Mouse (Mus musculus) midbrain, embryonic 15.5 days (tissue): ENCODE measurements around the gene Tmem100. TPM values are rescaled to one million over a fixed set of nuclear protein-coding genes. Genes with fewer than 3 reads are reported as not detected.

Source experiments
- ATAC-seq: fragments of 200-750 bp; cut with Nextera tagmentation; replicated peaks from 2 replicates; pipeline ENCODE4 v1.8.0; 2017; ENCODE audit warnings: moderate TSS enrichment
- H3K27ac ChIP-seq: fragments of 300-500 bp; sonication (generic); 2 replicates; pipeline ENCODE4 v1.5.1; 2015; ENCODE audit warnings: mild to moderate bottlenecking, inconsistent platforms
- H3K27me3 ChIP-seq: fragments of 300-500 bp; sonication (generic); replicated peaks from 2 replicates; pipeline ENCODE4 v1.6.1; 2015; ENCODE audit warnings: inconsistent platforms
- H3K36me3 ChIP-seq: fragments of 300-500 bp; sonication (generic); replicated peaks from 2 replicates; pipeline ENCODE4 v1.6.1; 2015; ENCODE audit warnings: inconsistent platforms
- H3K4me1 ChIP-seq: fragments of 300-500 bp; sonication (generic); 2 replicates; pipeline ENCODE4 v1.6.1; 2015; ENCODE audit warnings: inconsistent platforms
- H3K4me2 ChIP-seq: fragments of 300-500 bp; sonication (generic); 2 replicates; pipeline ENCODE4 v1.6.1; 2015; ENCODE audit warnings: inconsistent platforms, mild to moderate bottlenecking, moderate library complexity
- H3K4me3 ChIP-seq: fragments of 300-500 bp; sonication (generic); 2 replicates; pipeline ENCODE4 v1.5.1; 2015; ENCODE audit warnings: mild to moderate bottlenecking, inconsistent platforms
- H3K9ac ChIP-seq: fragments of 300-500 bp; sonication (generic); 2 replicates; pipeline ENCODE4 v1.6.1; 2015; ENCODE audit warnings: mild to moderate bottlenecking, inconsistent platforms
- H3K9me3 ChIP-seq: fragments of 300-500 bp; sonication (generic); 2 replicates; pipeline ENCODE4 v1.6.1; 2016; ENCODE audit warnings: inconsistent platforms
- WGBS: fragments of 180-500 bp; shearing (Covaris S2); methylation state at CpG from one replicate; pipeline ENCODE4 v1.1.7; 2015; ENCODE audit warnings: mixed read lengths; 5-methylcytosine and 5-hydroxymethylcytosine counted together
- polyA plus RNA-seq: library from polyadenylated mRNA; unstranded; fragments of >200 nt; fragmentation: Nextera tagmentation; extraction: Ambion mirVana; gene quantifications from 2 replicates; pipeline ENCODE4 v1.2.1, GENCODE M21; 2015

Gene Tmem100
- polyA plus RNA-seq = 7.8 and 8.8 TPM in 2 replicates

DNA sequence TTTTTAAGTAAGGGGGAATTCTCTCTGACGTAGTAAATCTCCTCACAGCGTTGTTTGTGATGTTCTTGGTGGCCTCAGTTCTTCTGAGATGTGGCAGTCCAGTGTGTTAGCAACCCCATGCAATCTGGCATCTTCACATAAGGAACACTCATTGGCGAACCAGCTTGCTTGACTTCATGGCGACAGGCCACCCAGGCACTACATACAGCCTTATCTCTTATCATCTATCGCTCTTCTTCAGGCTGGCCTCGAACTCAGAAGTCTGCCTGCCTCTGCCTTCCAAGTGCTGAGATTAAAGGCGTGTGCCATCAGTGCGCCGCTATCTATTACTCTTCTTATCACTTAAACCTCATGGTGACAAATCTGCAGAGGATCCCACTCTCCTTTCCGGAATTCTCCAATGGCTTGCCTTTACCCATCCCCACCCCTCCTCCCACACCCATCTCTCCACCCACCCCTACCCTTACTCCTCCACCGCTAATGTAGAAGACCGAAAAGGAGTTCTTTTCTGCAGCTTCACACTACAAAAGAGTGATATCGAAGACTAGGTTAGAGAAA, at the start of gene Tmem100:
Tmem100 (plus strand) TSS at position 508 of the 558 bp plus-strand sequence.
- Histone ChIP-seq H3K9ac (no peak within 1 kb of the TSS), H3K4me2 (peak within 1 kb of the TSS; percentile 48), H3K27me3 (peaks cover 21% of the 10 kb centered on the region), H3K4me3 (peak within 1 kb of the TSS; percentile 29), H3K9me3 (no peaks in the 10 kb centered on the region), H3K36me3 (no peaks in the 10 kb centered on the region), H3K27ac (no peak within 1 kb of the TSS; the same call in 1 of the 2 replicates), H3K4me1 (peaks cover 19% of the 10 kb centered on the region)
- ATAC-seq = no peak
- WGBS = 59% methylated on average over 13 of the region's 13 CpGs

- Histone ChIP-seq H3K9me3 (no peaks in the 10 kb centered on the region), H3K9ac (no peak overlapping the region), H3K36me3 (no peaks in the 10 kb centered on the region), H3K27ac (no peak overlapping the region), H3K27me3 (no peaks in the 10 kb centered on the region), H3K4me1 (peaks cover 11% of the 10 kb centered on the region), H3K4me3 (no peak overlapping the region), H3K4me2 (no peak overlapping the region)
- ATAC-seq = no peak
- 83% methylated on average over 2 of the region's 2 CpGs for WGBS
Measured at GRCm38 (mm10) chr11:89982918-89983317, 47.2 kb upstream of the Tmem100 start.

DNA sequence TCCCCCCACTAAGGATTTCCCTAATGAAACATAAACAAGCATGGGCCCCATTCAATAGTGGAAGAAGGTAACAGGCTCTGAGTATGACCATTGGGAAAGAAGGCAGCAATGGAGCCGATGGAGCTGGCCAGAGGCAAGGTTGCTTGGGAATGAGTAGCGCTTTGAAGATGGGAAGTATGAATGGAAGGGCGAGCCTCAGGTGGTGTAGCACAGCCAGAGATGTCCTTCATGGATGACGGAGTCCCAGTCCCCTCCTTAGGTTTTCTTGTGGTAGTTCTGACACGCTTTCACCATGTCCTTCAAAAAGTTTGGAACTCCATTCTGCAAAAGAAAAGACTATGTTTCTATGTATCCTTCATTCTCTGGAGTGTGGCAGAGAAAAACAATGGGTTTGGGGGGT, 45.7 kb upstream of the Tmem100 start:
- H3K36me3 ChIP-seq = no peaks in the 10 kb centered on the region
- WGBS = 92% methylated on average over 5 of the region's 5 CpGs

DNA sequence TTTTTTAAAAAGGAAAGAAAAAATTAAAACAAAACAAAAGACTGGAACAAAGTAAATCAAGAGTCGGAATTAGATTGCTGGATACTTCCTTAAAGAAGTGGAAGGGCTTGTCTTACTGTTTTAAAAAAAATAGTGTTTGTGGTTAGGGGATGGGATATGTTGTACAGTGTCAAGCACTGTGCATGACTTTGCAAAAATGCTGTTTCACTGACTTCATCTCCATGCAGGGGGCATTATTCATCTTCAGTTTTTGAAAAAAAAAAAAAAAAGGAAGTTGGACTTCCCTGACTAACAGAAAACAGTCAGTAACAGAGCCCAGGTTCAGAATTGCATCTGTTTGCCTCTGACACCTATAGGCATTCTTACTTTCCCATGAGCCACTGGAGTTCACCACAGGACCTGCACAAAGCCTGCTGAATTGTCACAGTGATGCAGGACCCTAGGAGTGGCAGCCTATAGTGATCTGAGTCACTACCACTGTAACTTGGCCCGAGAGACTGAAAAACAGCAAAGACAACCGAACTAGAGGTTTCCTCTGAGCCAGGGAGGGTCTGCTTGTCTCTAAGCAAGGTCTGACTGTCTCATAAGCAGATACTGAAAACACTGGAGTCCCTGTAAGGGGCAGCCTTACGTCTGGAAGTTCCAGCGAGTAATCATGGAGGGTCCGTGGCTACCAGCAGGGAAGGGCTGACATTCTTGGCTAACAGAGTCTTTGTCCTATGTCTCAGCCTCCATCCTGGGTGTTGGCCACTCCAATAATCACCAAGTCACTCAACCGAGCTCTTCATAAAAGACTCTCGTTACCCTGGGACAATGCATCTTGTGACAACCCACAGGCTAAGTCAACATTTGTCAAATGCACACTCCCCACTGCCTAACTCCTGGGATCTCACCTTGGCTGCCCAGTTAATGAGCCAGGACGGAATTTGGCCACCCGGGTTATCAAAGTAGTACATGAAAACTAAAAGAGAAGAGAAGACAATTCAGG, 44.7 kb upstream of the Tmem100 start:
- WGBS = 32% methylated on average over 10 of the region's 10 CpGs
- no peaks in the 10 kb centered on the region for H3K27me3 ChIP-seq
- no peaks in the 10 kb centered on the region for H3K36me3 ChIP-seq
- no peak overlapping the region for H3K4me3 ChIP-seq
- H3K27ac ChIP-seq = no peak overlapping the region
- H3K4me2 ChIP-seq = no peak overlapping the region
- H3K9ac ChIP-seq = no peak overlapping the region
- H3K9me3 ChIP-seq = no peaks in the 10 kb centered on the region
- no peak for ATAC-seq
- no peaks in the 10 kb centered on the region for H3K4me1 ChIP-seq

More for the DNA sequence above, 45.7 kb upstream of the Tmem100 start:
- ATAC-seq = no peak
- Histone ChIP-seq H3K9ac (no peak overlapping the region), H3K4me3 (no peak overlapping the region), H3K9me3 (no peaks in the 10 kb centered on the region), H3K27me3 (no peaks in the 10 kb centered on the region), H3K27ac (no peak overlapping the region), H3K4me1 (no peaks in the 10 kb centered on the region), H3K4me2 (no peak overlapping the region)

DNA sequence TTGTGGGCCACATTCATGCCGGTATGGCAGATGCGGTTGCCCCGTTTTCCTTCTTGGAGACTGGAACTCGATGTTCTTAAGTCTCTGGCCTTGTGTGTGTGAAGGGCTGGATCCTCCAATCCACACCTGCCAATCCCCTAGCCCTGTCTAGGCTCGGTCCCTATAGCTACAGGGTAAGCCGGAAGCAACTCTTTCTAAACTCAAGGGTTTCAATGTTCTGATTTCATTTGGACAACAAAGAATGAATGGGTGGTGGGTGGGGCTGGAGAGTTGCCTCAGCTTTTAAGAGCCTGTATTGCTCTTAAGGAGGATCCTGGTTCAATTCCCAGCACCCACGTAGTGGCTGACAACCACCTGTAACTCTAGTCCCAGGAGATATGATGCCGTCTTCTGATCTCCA, 43.6 kb upstream of the Tmem100 start:
- Histone ChIP-seq H3K9me3 (no peaks in the 10 kb centered on the region), H3K27me3 (no peaks in the 10 kb centered on the region), H3K4me2 (no peak overlapping the region), H3K4me3 (no peak overlapping the region), H3K27ac (no peak overlapping the region), H3K4me1 (no peaks in the 10 kb centered on the region), H3K9ac (no peak overlapping the region), H3K36me3 (no peaks in the 10 kb centered on the region)
- 85% methylated on average over 8 of the region's 8 CpGs for WGBS
- no peak for ATAC-seq

GRCm38 (mm10) chr11:89988936-89989589, 41.1 kb upstream of the Tmem100 start:
- ATAC-seq = peak; percentile 54
- no peaks in the 10 kb centered on the region for H3K36me3 ChIP-seq
- no peak overlapping the region for H3K4me3 ChIP-seq
- no peaks in the 10 kb centered on the region for H3K9me3 ChIP-seq
- H3K4me2 ChIP-seq = no peak overlapping the region
- H3K27ac ChIP-seq = no peak overlapping the region
- 19% methylated on average over 8 of the region's 8 CpGs for whole genome bisulfite sequencing
- no peaks in the 10 kb centered on the region for H3K4me1 ChIP-seq
- no peak overlapping the region for H3K9ac ChIP-seq
- no peaks in the 10 kb centered on the region for H3K27me3 ChIP-seq

DNA sequence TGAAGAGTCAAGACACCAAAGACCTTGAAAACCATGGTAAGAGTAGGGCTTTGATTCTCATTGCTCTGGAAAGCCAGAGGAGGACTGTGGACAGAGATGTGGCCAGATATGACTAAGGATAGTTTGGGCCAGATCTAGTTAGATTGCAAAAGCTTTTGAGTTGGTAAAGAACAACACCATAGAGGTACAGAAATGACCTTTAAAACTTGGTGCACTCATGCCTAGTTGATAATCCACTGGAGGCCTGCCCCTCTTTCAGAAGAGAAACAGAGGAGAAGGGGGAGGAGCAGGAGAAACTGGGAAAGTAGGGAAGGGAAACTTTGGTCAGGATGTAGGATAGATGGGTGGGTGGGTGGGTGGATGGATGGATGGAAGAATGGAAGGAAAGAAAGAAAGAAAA, 38.5 kb upstream of the Tmem100 start:
- Histone ChIP-seq H3K4me3 (no peak overlapping the region), H3K9me3 (no peaks in the 10 kb centered on the region), H3K4me1 (no peaks in the 10 kb centered on the region), H3K36me3 (no peaks in the 10 kb centered on the region), H3K4me2 (no peak overlapping the region), H3K27ac (no peak overlapping the region), H3K9ac (no peak overlapping the region), H3K27me3 (no peaks in the 10 kb centered on the region)
- no peak for ATAC-seq

GRCm38 (mm10) chr11:89994706-89995105, 35.4 kb upstream of the Tmem100 start:
- 97% methylated on average over 2 of the region's 2 CpGs for WGBS
- no peaks in the 10 kb centered on the region for H3K36me3 ChIP-seq
- no peak for ATAC-seq
- H3K4me2 ChIP-seq = no peak overlapping the region
- no peak overlapping the region for H3K4me3 ChIP-seq
- no peak overlapping the region for H3K27ac ChIP-seq
- H3K9me3 ChIP-seq = no peaks in the 10 kb centered on the region
- no peaks in the 10 kb centered on the region for H3K4me1 ChIP-seq
- no peaks in the 10 kb centered on the region for H3K27me3 ChIP-seq
- H3K9ac ChIP-seq = no peak overlapping the region

DNA sequence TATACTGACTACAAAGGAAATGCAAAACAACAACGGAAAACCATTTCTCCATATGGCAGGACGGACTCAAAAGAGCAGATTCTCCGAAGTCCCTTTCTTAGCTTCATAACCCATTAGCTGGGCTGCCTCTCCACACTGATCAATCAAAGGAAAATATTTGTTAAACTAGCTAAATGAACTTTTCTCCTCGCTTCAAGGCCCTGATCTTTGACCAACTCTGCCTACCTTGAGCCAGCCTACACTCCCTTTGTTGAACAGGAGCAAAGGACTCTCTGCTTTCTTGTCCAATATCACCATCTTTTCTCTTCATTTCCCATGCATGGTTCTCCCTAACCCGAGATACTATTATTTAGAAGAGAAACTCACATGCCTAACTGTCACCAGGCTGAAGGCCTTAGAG, 34.6 kb upstream of the Tmem100 start:
- WGBS = 89% methylated on average over 5 of the region's 5 CpGs
- no peaks in the 10 kb centered on the region for H3K4me1 ChIP-seq
- no peaks in the 10 kb centered on the region for H3K9me3 ChIP-seq
- no peak overlapping the region for H3K4me2 ChIP-seq
- H3K27ac ChIP-seq = no peak overlapping the region
- H3K9ac ChIP-seq = no peak overlapping the region
- no peaks in the 10 kb centered on the region for H3K36me3 ChIP-seq
- no peak for ATAC-seq
- no peaks in the 10 kb centered on the region for H3K27me3 ChIP-seq
- no peak overlapping the region for H3K4me3 ChIP-seq

DNA sequence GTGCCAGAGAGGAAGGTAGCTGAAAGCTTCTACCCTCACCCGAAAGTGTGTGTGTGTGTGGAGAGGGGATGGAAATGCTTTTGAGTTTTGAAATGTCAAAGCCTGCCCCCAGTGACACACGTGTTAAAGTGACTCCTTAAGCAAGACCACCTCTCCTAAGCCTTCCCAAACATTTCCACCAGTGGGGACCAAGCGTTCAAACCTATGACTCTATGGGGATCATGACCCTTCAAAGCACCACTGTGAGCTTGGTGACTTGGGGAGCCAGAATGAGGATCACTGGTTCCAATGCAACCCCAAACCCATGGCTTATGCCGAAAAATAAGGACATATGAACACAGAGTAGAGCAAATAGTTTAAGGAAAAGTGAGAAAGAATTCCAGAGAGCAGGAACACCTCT, 33.7 kb upstream of the Tmem100 start:
- Histone ChIP-seq H3K9ac (no peak overlapping the region), H3K9me3 (no peaks in the 10 kb centered on the region), H3K4me3 (no peak overlapping the region), H3K27me3 (no peaks in the 10 kb centered on the region), H3K27ac (no peak overlapping the region), H3K4me2 (no peak overlapping the region), H3K36me3 (no peaks in the 10 kb centered on the region), H3K4me1 (no peaks in the 10 kb centered on the region)
- 90% methylated on average over 4 of the region's 4 CpGs for WGBS
- ATAC-seq = no peak

GRCm38 (mm10) chr11:89996856-89997255, 33.3 kb upstream of the Tmem100 start:
- Histone ChIP-seq H3K9me3 (no peaks in the 10 kb centered on the region), H3K36me3 (no peaks in the 10 kb centered on the region), H3K4me1 (no peaks in the 10 kb centered on the region), H3K27ac (no peak overlapping the region), H3K9ac (no peak overlapping the region), H3K4me3 (no peak overlapping the region), H3K27me3 (no peaks in the 10 kb centered on the region), H3K4me2 (no peak overlapping the region)
- 92% methylated on average over 7 of the region's 7 CpGs for WGBS
- ATAC-seq = no peak

DNA sequence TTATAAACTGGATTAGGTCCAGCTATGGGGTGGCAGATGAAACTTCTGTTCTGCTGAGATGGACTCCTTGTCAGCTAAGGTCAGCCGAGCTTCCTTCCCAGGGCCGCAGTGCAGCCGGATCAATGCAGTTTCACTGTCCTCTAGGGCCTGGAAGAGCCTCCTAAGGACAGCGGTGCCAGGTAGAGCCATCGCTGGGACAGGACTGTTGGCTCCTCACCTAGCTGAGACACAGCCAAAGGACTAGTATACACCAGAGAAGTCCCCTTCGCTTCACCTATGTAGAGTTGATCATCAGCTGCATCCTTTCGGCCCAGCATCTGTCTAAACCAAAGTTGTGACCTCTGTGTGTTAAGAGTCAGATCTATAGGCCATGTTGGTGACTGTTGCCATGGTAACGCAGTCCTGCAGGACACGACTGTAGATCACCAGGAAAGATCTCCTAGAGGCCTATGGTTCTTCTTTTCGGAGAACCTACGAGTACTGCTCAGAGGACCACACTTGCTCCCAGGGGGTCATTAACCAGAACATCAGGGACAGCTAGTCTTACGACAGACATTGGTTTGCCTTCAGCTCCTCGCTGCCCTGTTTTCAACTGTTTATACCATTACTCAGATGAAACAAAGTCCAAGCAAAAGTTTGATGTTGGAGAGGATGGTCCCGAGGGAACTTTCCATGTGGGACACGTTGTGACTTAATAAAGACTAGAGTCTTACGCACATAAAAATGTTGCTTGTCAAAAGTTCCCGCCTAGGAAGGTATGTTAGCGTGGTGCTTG, 31.0 kb upstream of the Tmem100 start:
- Histone ChIP-seq H3K4me3 (no peak overlapping the region), H3K36me3 (no peaks in the 10 kb centered on the region), H3K4me1 (peaks cover 10% of the 10 kb centered on the region), H3K4me2 (no peak overlapping the region), H3K9ac (no peak overlapping the region), H3K27ac (no peak overlapping the region), H3K27me3 (no peaks in the 10 kb centered on the region), H3K9me3 (no peaks in the 10 kb centered on the region)
- WGBS = 91% methylated on average over 18 of the region's 18 CpGs
- no peak for ATAC-seq
